Mouse (Mus musculus): ENCODE results near the gene Sbk2. TPM values are rescaled to one million over a fixed set of nuclear protein-coding genes. Genes with fewer than 3 reads are reported as not detected.

Gene Sbk2
- polyA plus RNA-seq, 1 experiment = not detected

DNA sequence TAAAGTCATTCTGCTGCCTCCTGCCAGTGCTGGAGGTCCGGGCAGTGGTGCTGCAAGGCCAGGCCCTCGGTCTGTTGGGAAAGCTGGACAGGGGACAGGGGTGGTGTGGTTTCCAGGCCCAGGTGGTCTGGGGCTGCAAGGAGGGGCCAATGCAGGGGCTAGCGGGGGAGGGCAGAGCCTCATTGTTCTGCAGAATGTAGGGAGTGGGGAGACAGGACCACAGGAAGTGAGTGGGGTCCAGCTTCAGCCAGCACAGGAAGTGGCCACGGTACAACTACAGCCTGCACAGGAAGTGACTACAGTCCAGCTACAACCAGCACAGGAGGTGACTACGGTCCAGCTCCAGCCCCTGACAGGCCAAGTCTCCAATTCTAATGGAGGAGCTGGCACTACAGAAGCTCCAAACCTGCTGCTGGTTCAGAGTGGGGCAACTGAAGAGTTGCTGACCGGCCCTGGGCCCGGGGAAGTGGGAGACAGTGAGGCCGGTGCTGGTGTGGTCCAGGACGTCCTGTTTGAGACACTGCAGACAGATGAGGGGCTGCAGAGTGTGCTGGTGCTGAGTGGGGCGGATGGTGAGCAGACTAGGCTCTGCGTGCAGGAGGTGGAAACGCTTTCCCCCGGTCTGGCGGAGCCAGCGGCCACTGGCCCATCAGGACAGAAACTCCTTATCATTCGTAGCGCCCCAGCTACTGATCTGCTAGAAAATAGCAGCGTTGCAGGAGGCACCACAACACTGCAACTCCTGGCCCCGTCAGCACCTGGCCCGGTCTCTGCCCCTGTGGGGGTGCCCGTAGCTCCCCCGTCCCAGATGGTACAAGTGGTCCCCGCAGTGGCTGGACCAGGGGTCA lies 43.0 kb downstream of the Sbk2 start:
- 51% methylated on average over 23 of the region's 23 CpGs for WGBS
- no peak for TF ChIP-seq POLR2A (IDR thresholded peaks at IDR 0.05; ENCODE audit: insufficient read depth, low read depth, low read length)
- Histone ChIP-seq H3K4me1 (ENCODE audit: control insufficient read depth, insufficient read depth, low read length) (peaks cover 66% of the 10 kb centered on the region), H3K27ac (ENCODE audit: insufficient read depth, low read depth, low read length) (peak overlapping the region; percentile 99), H3K4me3 (ENCODE audit: insufficient read depth, low read depth, low read length) (no peak overlapping the region)

DNA sequence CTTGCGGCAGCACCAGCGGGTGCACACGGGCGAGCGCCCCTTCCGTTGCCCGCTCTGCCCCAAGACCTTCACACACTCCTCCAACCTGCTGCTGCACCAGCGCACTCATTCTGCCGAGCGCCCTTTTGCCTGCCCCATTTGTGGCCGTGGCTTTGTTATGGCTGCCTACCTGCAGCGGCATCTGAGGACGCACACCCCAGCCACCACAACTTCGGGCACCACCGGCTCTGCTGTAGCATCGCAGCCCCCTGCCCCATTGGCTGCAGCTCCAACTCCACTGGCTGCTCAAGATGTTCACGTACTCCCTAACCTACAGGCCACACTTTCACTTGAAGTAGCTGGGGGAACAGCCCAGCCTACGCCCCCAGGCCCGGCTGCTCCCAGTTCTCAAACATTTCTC lies 43.7 kb downstream of the Sbk2 start:
- WGBS = 89% methylated on average over 19 of the region's 19 CpGs
- no peak overlapping the region for H3K27ac ChIP-seq (ENCODE audit: insufficient read depth, low read depth, low read length)
- no peak overlapping the region for H3K4me3 ChIP-seq (ENCODE audit: insufficient read depth, low read depth, low read length)
- no peak for TF ChIP-seq POLR2A (IDR thresholded peaks at IDR 0.05; ENCODE audit: insufficient read depth, low read depth, low read length)
- no peak for TF ChIP-seq CTCF (IDR thresholded peaks at IDR 0.05; ENCODE audit: insufficient read depth, low read depth, low read length)
- peaks cover 59% of the 10 kb centered on the region for H3K4me1 ChIP-seq (ENCODE audit: control insufficient read depth, insufficient read depth, low read length)

- Histone ChIP-seq H3K4me1 (ENCODE audit: control insufficient read depth, insufficient read depth, low read length) (peaks cover 54% of the 10 kb centered on the region), H3K27ac (ENCODE audit: insufficient read depth, low read depth, low read length) (no peak overlapping the region), H3K4me3 (ENCODE audit: insufficient read depth, low read depth, low read length) (no peak overlapping the region)
- 92% methylated on average over 21 of the region's 21 CpGs for WGBS
- TF ChIP-seq POLR2A (IDR thresholded peaks at IDR 0.05; ENCODE audit: insufficient read depth, low read depth, low read length) (no peak), CTCF (IDR thresholded peaks at IDR 0.05; ENCODE audit: insufficient read depth, low read depth, low read length) (no peak)
Observed at GRCm38 (mm10) chr7:4919971-4920370, 44.2 kb downstream of the Sbk2 start.

DNA sequence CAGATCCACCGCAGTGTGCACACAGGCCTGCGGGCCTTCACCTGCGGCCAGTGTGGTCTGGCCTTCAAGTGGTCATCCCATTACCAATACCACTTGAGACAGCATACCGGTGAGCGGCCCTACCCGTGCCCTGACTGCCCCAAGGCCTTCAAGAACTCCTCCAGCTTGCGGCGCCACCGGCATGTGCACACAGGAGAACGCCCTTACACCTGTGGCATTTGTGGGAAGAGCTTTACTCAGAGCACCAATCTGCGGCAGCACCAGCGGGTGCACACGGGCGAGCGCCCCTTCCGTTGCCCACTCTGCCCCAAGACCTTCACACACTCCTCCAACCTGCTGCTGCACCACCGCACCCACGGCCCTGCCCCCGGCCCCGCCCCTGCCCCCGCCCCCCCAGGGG lies 45.1 kb downstream of the Sbk2 start:
- Histone ChIP-seq H3K4me1 (ENCODE audit: control insufficient read depth, insufficient read depth, low read length) (peaks cover 50% of the 10 kb centered on the region), H3K27ac (ENCODE audit: insufficient read depth, low read depth, low read length) (no peak overlapping the region), H3K4me3 (ENCODE audit: insufficient read depth, low read depth, low read length) (no peak overlapping the region)
- WGBS = 82% methylated on average over 21 of the region's 21 CpGs
- TF ChIP-seq CTCF (IDR thresholded peaks at IDR 0.05; ENCODE audit: insufficient read depth, low read depth, low read length) (no peak), POLR2A (IDR thresholded peaks at IDR 0.05; ENCODE audit: insufficient read depth, low read depth, low read length) (no peak)

DNA sequence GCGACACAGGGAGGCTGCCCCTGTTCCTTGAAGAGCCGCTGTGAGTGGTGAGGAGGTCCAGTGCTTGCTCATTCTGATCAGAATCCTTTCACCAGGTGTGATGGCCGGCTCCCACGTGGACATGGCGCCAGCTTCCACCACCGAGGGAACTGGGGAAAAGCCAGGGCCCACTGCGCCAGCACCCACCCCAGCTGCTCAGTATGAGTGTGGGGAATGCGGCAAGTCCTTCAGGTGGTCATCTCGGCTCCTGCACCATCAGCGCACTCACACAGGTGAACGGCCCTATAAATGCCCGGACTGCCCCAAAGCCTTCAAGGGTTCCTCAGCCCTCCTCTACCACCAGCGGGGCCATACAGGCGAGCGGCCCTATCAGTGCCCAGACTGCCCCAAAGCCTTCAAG lies 45.5 kb downstream of the Sbk2 start:
- no peak for TF ChIP-seq POLR2A (IDR thresholded peaks at IDR 0.05; ENCODE audit: insufficient read depth, low read depth, low read length)
- no peak for TF ChIP-seq CTCF (IDR thresholded peaks at IDR 0.05; ENCODE audit: insufficient read depth, low read depth, low read length)
- Histone ChIP-seq H3K27ac (ENCODE audit: insufficient read depth, low read depth, low read length) (no peak overlapping the region), H3K4me3 (ENCODE audit: insufficient read depth, low read depth, low read length) (no peak overlapping the region), H3K4me1 (ENCODE audit: control insufficient read depth, insufficient read depth, low read length) (peaks cover 46% of the 10 kb centered on the region)
- 93% methylated on average over 15 of the region's 15 CpGs for WGBS

GRCm38 (mm10) chr7:4917494-4917893 lies 46.7 kb downstream of the Sbk2 start:
- H3K4me1 ChIP-seq (ENCODE audit: control insufficient read depth, insufficient read depth, low read length) = peaks cover 43% of the 10 kb centered on the region
- no peak overlapping the region for H3K27ac ChIP-seq (ENCODE audit: insufficient read depth, low read depth, low read length)
- TF ChIP-seq POLR2A (IDR thresholded peaks at IDR 0.05; ENCODE audit: insufficient read depth, low read depth, low read length) = no peak
- no peak for TF ChIP-seq CTCF (IDR thresholded peaks at IDR 0.05; ENCODE audit: insufficient read depth, low read depth, low read length)
- WGBS = 91% methylated on average over 2 of the region's 2 CpGs
- no peak overlapping the region for H3K4me3 ChIP-seq (ENCODE audit: insufficient read depth, low read depth, low read length)

DNA sequence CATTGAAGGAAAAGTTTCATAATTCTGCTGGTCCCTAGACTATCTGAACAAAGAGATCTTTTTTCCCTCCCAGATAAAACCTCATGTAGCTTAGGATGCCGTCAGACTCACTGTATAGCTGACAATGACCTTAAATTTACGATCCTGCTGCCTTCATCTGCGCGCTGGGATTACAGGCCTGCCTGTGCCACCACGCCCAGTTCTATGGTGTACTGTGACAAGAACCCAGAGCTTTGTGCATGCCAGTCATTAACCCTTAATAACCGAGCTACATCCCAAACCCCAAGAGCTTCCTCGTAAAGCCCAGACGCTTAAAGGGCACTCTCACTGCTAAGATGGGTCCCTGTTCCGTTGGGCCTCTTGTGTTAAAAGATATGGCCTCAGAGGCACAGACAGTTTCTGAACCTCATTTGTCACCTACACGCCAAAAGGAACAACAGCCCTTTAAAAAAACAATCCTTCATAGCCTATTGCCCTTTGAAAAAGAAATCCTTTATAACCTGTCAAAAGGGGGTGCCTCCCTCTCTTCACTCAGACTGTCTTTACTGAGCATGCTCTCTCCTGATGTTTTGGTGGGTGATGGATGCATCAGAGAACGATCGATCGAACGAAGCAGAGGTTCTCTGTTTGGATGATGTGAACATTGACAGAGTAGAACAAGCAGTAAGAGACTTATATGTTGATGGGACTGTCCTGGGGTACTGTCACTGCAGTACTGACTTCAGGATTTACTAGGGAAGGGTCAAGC lies 48.4 kb downstream of the Sbk2 start:
- Histone ChIP-seq H3K27ac (ENCODE audit: insufficient read depth, low read depth, low read length) (peak overlapping the region; percentile 95), H3K4me3 (ENCODE audit: insufficient read depth, low read depth, low read length) (peak overlapping the region; percentile 98), H3K4me1 (ENCODE audit: control insufficient read depth, insufficient read depth, low read length) (peaks cover 32% of the 10 kb centered on the region)
- TF ChIP-seq CTCF (IDR thresholded peaks at IDR 0.05; ENCODE audit: insufficient read depth, low read depth, low read length) (no peak), POLR2A (IDR thresholded peaks at IDR 0.05; ENCODE audit: insufficient read depth, low read depth, low read length) (no peak)
- WGBS = 3% methylated on average over 14 of the region's 14 CpGs

DNA sequence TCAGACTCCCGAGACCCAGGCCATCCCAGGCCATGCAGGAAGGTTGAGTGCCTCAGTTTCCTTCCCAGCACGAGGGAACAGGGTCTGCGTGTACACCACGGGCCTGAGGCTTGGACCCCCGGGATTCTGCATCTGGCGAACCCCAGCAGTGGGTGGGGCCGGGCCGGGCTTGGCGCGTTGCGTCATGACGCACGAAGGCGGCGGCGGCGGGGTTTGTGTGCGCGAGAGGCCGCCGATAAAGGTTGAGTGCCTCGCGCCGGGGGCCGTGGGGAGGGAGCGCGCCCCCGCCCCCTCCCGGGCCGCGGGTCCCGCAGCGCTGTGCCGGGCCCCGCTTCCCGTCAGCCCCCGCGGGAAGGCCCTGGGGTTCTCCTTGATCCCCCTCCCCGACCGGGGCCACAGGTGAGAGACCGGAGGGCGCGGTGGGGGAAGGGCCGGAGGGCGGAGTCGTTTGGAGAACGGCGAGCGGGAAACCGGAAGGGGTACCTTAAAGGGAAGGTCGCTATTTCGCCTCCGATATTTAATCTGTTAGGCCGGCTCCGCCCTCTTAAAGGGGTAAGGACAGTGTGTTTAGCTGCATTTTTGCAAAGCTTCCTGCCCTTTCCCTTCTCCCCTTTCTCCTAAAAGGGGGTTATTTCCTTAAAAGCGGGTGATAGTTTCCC lies 49.1 kb downstream of the Sbk2 start, which contains the start of gene Zfp628:
Gene Zfp628, plus strand, starts transcription at position 211 of the 659 bp plus-strand sequence.
- WGBS = under 1% methylated on average over 56 of the region's 56 CpGs
- TF ChIP-seq POLR2A (IDR thresholded peaks at IDR 0.05; ENCODE audit: insufficient read depth, low read depth, low read length) (peak; percentile 82), CTCF (IDR thresholded peaks at IDR 0.05; ENCODE audit: insufficient read depth, low read depth, low read length) (no peak)
- H3K4me3 ChIP-seq (ENCODE audit: insufficient read depth, low read depth, low read length) = peak within 1 kb of the TSS; percentile 98
- H3K4me1 ChIP-seq (ENCODE audit: control insufficient read depth, insufficient read depth, low read length) = peaks cover 25% of the 10 kb centered on the region
- H3K27ac ChIP-seq (ENCODE audit: insufficient read depth, low read depth, low read length) = peak within 1 kb of the TSS; percentile 99
